16 mouse cellular contexts compared by ENCODE assay signal in genomic region chr11:19205174-19205573, GRCm38 (mm10).
DNase-seq lines count a peak whose midpoint lies in the region; ATAC-seq and TF ChIP-seq lines count a peak whose summit lies in the region.
"Had no signal": no experiment of that assay in that cellular context is flagged by ENCODE, and none has a peak within 500 bp of the region (broad histone marks: within the 10 kb centered on the region; RNA-seq: fewer than 3 reads in every experiment).

No protein-coding gene starts in this region.

- no peak for DNase-seq in gastrocnemius, adult 2 months
- no peak for DNase-seq in gastrocnemius, postnatal 14 days
- DNase-seq in lung, embryonic 14.5 days, result no peak
- DNase-seq in lung, postnatal 14 days, result no peak
- no peak for DNase-seq in adrenal gland, postnatal 10 days
- DNase-seq: cerebellum, adult 9-11 months; embryo, embryonic 11 days; liver; thymus, postnatal 14 days had no signal

- no peaks in the 10 kb centered on the region for H3K9me3 ChIP-seq in lung, embryonic 14.5 days (ENCODE audit: low read depth, low read length)
- no peaks in the 10 kb centered on the region for H3K9me3 ChIP-seq in embryonic facial prominence, embryonic 12.5 days
- H3K9me3 ChIP-seq in midbrain, embryonic 12.5 days, result no peaks in the 10 kb centered on the region
- H3K9me3 ChIP-seq: heart, embryonic 13.5 days; stomach, embryonic 15.5 days had no signal

- H3K9ac ChIP-seq in lung, embryonic 14.5 days, result no peak overlapping the region
- H3K9ac ChIP-seq in embryonic facial prominence, embryonic 12.5 days, result no peak overlapping the region
- no peak overlapping the region for H3K9ac ChIP-seq in midbrain, embryonic 12.5 days (replicated peaks)
- H3K9ac ChIP-seq: heart, embryonic 13.5 days; stomach, embryonic 15.5 days had no signal

- no peak for TF ChIP-seq CTCF in gastrocnemius, adult 2 months (IDR thresholded peaks at IDR 0.05)
- no peak for TF ChIP-seq CTCF in lung, embryonic 14.5 days (IDR thresholded peaks at IDR 0.05; ENCODE audit: low read depth)

- H3K4me2 ChIP-seq in lung, embryonic 14.5 days, result no peak overlapping the region
- H3K4me2 ChIP-seq in embryonic facial prominence, embryonic 12.5 days (replicated peaks), result no peak overlapping the region
- no peak overlapping the region for H3K4me2 ChIP-seq in midbrain, embryonic 12.5 days (replicated peaks)
- H3K4me2 ChIP-seq: stomach, embryonic 15.5 days had no signal

- intact Hi-C loops in gastrocnemius, adult 2 months (cut with DNase I), result no loop called here
- intact Hi-C loops in gastrocnemius, postnatal 14 days (cut with DNase I; ENCODE audit: low total_unique reads), result no loop called here

- H3K4me3 ChIP-seq in gastrocnemius, adult 2 months, result no peak overlapping the region
- no peak overlapping the region for H3K4me3 ChIP-seq in lung, embryonic 14.5 days (ENCODE audit: low read depth, low read length)
- no peak overlapping the region for H3K4me3 ChIP-seq in embryonic facial prominence, embryonic 12.5 days
- H3K4me3 ChIP-seq in midbrain, embryonic 12.5 days, result no peak overlapping the region
- H3K4me3 ChIP-seq: heart, embryonic 13.5 days; megakaryocyte, embryonic 14.5 days; stomach, embryonic 15.5 days had no signal

- no peaks in the 10 kb centered on the region for H3K27me3 ChIP-seq in lung, embryonic 14.5 days (ENCODE audit: insufficient read depth, low read length)
- H3K27me3 ChIP-seq in embryonic facial prominence, embryonic 12.5 days, result no peaks in the 10 kb centered on the region
- H3K27me3 ChIP-seq in midbrain, embryonic 12.5 days, result peaks cover 4% of the 10 kb centered on the region; the same call in 1 of the 2 replicates
- H3K27me3 ChIP-seq: CH12.LX; heart, embryonic 13.5 days; megakaryocyte, embryonic 14.5 days; stomach, embryonic 15.5 days had no signal

- 0 out of 2 replicates have a peak, but pooled peaks cover 3% of the 10 kb centered on the region for H3K4me1 ChIP-seq in lung, embryonic 14.5 days (ENCODE audit: insufficient read depth)
- 0 out of 2 replicates have a peak, but pooled peaks cover 8% of the 10 kb centered on the region for H3K4me1 ChIP-seq in embryonic facial prominence, embryonic 12.5 days
- peaks cover 21% of the 10 kb centered on the region; the same call in 1 of the 2 replicates for H3K4me1 ChIP-seq in midbrain, embryonic 12.5 days
- H3K4me1 ChIP-seq: megakaryocyte, embryonic 14.5 days; stomach, embryonic 15.5 days had no signal

- H3K27ac ChIP-seq in gastrocnemius, adult 2 months, result peak overlapping the region; percentile 71
- H3K27ac ChIP-seq in lung, embryonic 14.5 days (ENCODE audit: low read depth), result 0 out of 2 replicates have a peak overlapping the region, but pooled peaks have one; percentile 28
- peak overlapping the region; percentile 20 for H3K27ac ChIP-seq in embryonic facial prominence, embryonic 12.5 days
- no peak overlapping the region for H3K27ac ChIP-seq in midbrain, embryonic 12.5 days (replicated peaks)
- H3K27ac ChIP-seq: heart, embryonic 13.5 days; stomach, embryonic 15.5 days had no signal

- no peaks in the 10 kb centered on the region for H3K36me3 ChIP-seq in lung, embryonic 14.5 days (ENCODE audit: insufficient read depth)
- H3K36me3 ChIP-seq in embryonic facial prominence, embryonic 12.5 days, result no peaks in the 10 kb centered on the region
- no peaks in the 10 kb centered on the region for H3K36me3 ChIP-seq in midbrain, embryonic 12.5 days
- H3K36me3 ChIP-seq: heart, embryonic 13.5 days; stomach, embryonic 15.5 days had no signal

- ATAC-seq in lung, embryonic 14.5 days (ENCODE audit: insufficient read depth), result no peak
- no peak for ATAC-seq in embryonic facial prominence, embryonic 12.5 days (ENCODE audit: insufficient number of reproducible peaks, insufficient read depth, low FRiP score, low TSS enrichment)
- peak; percentile 28; the same call in 1 of the 2 replicates for ATAC-seq in midbrain, embryonic 12.5 days (ENCODE audit: low FRiP score, low read depth)
- no peak for ATAC-seq in cerebellum, adult (ENCODE audit: insufficient number of reproducible peaks, low FRiP score, low TSS enrichment)
